Mouse (Mus musculus): ENCODE measurements at regions not wholly inside any gene's neighbourhood (a gene's known extent, or its start where the extent isn't known, plus 50 kb on each side); places are given as distances from the start of the nearest gene placed in this dataset.

DNA sequence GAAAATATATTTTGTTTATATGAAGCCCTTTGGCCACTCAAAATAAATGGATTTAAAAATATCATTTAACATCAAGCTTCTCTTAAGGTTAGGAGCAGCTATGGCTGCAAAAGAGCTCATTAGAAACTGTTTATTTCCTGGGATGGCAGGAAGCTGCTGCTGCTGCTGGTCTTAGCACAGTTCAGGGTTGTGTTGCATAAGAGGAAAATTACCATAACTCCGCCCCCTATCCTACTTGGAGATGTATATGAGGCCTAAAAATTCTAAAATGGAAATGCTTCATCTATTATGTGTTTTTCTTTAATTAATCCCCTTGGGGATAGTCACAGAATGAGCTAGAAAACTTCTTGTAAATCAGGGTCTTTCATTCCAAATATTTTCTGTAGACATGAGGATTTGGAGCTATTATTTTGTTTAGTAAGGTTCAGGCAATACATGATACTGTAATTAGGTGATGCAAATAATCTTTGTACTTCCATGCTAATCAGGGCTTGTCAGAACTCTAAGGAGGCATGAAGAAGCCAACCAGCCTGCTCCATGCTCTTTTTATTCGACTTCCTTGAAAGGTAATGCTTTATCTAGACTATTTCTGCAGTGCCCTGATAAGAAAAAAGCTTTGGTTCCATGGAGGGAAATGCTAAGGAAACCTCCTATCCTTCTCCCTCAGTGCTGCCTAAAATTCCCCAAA, 85.6 kb upstream of the Abcb5 start:
- Histone ChIP-seq H3K9me3 (ENCODE audit: control insufficient read depth, low read length) (no peaks in the 10 kb centered on the region), H3K36me3 (ENCODE audit: control insufficient read depth, insufficient read depth, low read length) (no peaks in the 10 kb centered on the region), H3K9ac (ENCODE audit: low read depth, low read length) (no peak overlapping the region), H3K4me2 (ENCODE audit: low read length) (no peak overlapping the region), H3K4me1 (ENCODE audit: control insufficient read depth, insufficient read depth, low read depth, low read length) (no peaks in the 10 kb centered on the region), H3K4me3 (ENCODE audit: low read length) (no peak overlapping the region), H3K27me3 (replicated peaks; ENCODE audit: control insufficient read depth, insufficient read depth, low read length) (no peaks in the 10 kb centered on the region), H3K27ac (ENCODE audit: low read depth, low read length) (no peak overlapping the region)
- WGBS, result 44% methylated on average over 2 of the region's 2 CpGs
- no peak for ATAC-seq

DNA sequence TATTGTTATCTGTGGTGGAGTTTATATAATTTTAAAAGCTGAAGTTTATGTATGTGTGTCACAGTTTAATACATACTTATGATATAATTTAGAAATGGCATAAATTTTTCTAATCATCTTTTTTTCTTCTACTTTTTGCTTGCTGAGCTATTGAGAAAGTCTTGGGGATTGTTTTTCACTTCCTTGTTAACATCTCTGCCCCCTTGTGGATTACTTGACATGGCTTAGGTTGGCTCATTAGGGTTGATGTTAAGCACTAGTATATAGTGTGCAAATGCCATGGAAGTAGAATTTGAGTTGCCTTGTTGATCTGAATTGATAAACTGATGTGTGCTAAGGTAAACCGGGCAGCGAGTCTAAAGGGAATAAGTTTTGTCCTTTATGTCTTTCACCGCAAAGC, 72.1 kb upstream of the Abcb5 start:
- Histone ChIP-seq H3K4me2 (ENCODE audit: low read length) (no peak overlapping the region), H3K4me3 (ENCODE audit: low read length) (no peak overlapping the region), H3K9me3 (ENCODE audit: control insufficient read depth, low read length) (no peaks in the 10 kb centered on the region), H3K27me3 (replicated peaks; ENCODE audit: control insufficient read depth, insufficient read depth, low read length) (no peaks in the 10 kb centered on the region), H3K4me1 (ENCODE audit: control insufficient read depth, insufficient read depth, low read depth, low read length) (no peaks in the 10 kb centered on the region), H3K9ac (ENCODE audit: low read depth, low read length) (no peak overlapping the region), H3K36me3 (ENCODE audit: control insufficient read depth, insufficient read depth, low read length) (no peaks in the 10 kb centered on the region), H3K27ac (ENCODE audit: low read depth, low read length) (no peak overlapping the region)
- no peak for ATAC-seq
- 99% methylated on average over 3 of the region's 3 CpGs for WGBS

DNA sequence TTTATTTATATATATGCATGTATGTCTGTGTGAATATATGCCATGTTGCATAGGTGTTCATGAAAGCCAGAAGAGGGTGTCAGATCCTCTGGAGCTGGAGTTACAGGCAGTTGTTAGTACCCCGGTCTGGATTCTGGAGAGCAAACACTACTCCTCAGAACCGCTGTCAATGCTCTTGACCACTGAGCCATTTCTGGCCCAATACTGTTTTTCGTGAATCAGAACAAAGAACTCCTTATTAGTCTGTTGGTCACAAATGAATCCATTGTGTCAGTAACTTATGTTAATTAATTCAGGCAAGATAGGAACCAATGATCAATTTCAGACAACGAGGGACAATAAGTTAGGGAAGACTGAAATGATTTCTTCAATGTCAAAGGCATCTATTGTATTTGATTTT, 68.6 kb upstream of the Abcb5 start:
- H3K27me3 ChIP-seq (replicated peaks; ENCODE audit: control insufficient read depth, insufficient read depth, low read length), result no peaks in the 10 kb centered on the region
- no peaks in the 10 kb centered on the region for H3K9me3 ChIP-seq (ENCODE audit: control insufficient read depth, low read length)
- H3K27ac ChIP-seq (ENCODE audit: low read depth, low read length), result no peak overlapping the region
- no peaks in the 10 kb centered on the region for H3K4me1 ChIP-seq (ENCODE audit: control insufficient read depth, insufficient read depth, low read depth, low read length)
- no peak overlapping the region for H3K4me2 ChIP-seq (ENCODE audit: low read length)
- no peak overlapping the region for H3K9ac ChIP-seq (ENCODE audit: low read depth, low read length)
- H3K36me3 ChIP-seq (ENCODE audit: control insufficient read depth, insufficient read depth, low read length), result no peaks in the 10 kb centered on the region
- no peak for ATAC-seq
- WGBS, result 68% methylated on average over 4 of the region's 4 CpGs
- H3K4me3 ChIP-seq (ENCODE audit: low read length), result no peak overlapping the region

DNA sequence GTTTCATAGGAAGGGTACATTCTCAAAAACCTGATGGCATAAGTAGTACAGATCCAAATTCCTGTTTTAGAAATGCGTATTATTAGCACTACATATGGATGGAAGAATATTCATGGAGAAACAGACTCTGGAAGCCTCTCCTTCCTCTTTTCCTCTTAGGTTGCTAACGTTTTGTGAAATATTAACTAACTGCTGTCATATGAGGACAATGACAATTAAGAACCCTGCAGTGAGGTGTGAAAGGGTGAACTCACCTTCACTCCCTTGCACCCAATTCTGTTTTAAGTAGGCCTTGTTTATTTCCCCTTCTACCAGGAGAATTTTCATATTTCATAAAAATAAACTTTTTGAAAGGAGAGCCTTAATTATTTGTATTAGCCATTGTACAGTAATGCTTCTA, 62.5 kb upstream of the Abcb5 start:
- Histone ChIP-seq H3K4me1 (ENCODE audit: control insufficient read depth, insufficient read depth, low read depth, low read length) (no peaks in the 10 kb centered on the region), H3K9me3 (ENCODE audit: control insufficient read depth, low read length) (no peaks in the 10 kb centered on the region), H3K27ac (ENCODE audit: low read depth, low read length) (no peak overlapping the region), H3K4me3 (ENCODE audit: low read length) (no peak overlapping the region), H3K27me3 (replicated peaks; ENCODE audit: control insufficient read depth, insufficient read depth, low read length) (no peaks in the 10 kb centered on the region), H3K9ac (ENCODE audit: low read depth, low read length) (no peak overlapping the region), H3K36me3 (ENCODE audit: control insufficient read depth, insufficient read depth, low read length) (no peaks in the 10 kb centered on the region), H3K4me2 (ENCODE audit: low read length) (no peak overlapping the region)
- WGBS, result 56% methylated on average over 2 of the region's 2 CpGs
- ATAC-seq, result no peak

DNA sequence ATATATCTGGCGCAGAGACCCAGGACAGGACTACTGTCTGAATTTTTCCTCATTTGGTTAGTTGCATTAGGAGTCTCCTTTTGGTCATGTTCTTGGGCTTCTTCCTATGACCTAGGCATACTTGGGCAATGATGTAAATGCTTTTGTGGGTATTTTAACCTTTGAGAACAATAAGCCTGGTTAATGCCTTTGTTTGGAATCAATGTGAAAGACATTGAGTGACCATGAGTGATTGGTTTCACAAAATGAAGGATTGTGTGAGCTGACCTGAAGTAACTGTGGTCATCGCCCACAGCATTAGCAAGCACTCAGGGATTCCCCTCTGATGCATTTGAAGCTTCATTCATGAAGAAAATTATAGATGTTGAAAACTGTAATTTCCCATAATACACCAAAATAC, 61.9 kb upstream of the Abcb5 start:
- no peak for ATAC-seq
- H3K9me3 ChIP-seq (ENCODE audit: control insufficient read depth, low read length), result no peaks in the 10 kb centered on the region
- no peak overlapping the region for H3K4me3 ChIP-seq (ENCODE audit: low read length)
- WGBS, result 54% methylated on average over 2 of the region's 2 CpGs
- no peaks in the 10 kb centered on the region for H3K4me1 ChIP-seq (ENCODE audit: control insufficient read depth, insufficient read depth, low read depth, low read length)
- H3K36me3 ChIP-seq (ENCODE audit: control insufficient read depth, insufficient read depth, low read length), result no peaks in the 10 kb centered on the region
- H3K9ac ChIP-seq (ENCODE audit: low read depth, low read length), result no peak overlapping the region
- no peak overlapping the region for H3K4me2 ChIP-seq (ENCODE audit: low read length)
- H3K27me3 ChIP-seq (replicated peaks; ENCODE audit: control insufficient read depth, insufficient read depth, low read length), result no peaks in the 10 kb centered on the region
- no peak overlapping the region for H3K27ac ChIP-seq (ENCODE audit: low read depth, low read length)

DNA sequence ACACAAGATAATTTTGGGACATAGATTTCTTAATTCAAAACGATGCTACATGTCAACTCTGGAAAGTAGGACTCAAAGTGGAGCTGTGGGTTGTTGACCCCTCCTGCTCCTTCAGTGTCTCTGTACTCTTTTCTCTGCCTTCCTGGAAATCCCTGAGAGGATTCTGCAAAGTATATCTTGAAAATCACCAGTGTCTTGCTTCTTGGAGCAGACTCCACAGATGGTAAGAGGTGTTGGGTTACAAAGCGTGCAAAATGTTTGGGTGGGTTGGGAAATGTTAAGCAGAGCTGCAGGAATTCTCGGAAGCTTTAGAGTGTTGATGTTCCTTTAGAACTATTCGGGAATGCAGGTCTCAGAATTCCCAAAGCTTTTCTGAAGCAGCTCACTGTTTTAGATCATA, 61.5 kb upstream of the Abcb5 start:
- Histone ChIP-seq H3K9ac (ENCODE audit: low read depth, low read length) (no peak overlapping the region), H3K4me1 (ENCODE audit: control insufficient read depth, insufficient read depth, low read depth, low read length) (no peaks in the 10 kb centered on the region), H3K27ac (ENCODE audit: low read depth, low read length) (no peak overlapping the region), H3K4me3 (ENCODE audit: low read length) (no peak overlapping the region), H3K36me3 (ENCODE audit: control insufficient read depth, insufficient read depth, low read length) (no peaks in the 10 kb centered on the region), H3K27me3 (replicated peaks; ENCODE audit: control insufficient read depth, insufficient read depth, low read length) (no peaks in the 10 kb centered on the region), H3K4me2 (ENCODE audit: low read length) (no peak overlapping the region), H3K9me3 (ENCODE audit: control insufficient read depth, low read length) (no peaks in the 10 kb centered on the region)
- 55% methylated on average over 4 of the region's 4 CpGs for WGBS
- ATAC-seq, result no peak

DNA sequence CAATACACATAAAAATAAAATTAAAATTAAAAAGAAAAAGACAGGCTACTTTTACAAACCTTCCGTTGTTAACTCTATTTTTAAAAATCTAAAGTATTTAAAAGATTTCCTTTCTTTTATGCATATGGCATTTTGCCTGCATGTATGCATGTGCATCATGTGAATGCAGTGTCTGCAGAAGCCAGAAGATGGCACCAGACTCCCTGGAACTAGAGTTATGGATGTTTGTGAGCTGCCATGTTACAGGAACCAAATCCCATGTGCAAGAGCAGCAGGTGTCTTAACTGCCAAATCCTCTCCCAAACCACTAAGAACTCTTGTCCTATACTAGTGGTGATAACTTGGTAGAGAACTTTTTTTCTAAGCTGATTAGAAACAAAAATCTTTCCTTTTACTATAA, 60.1 kb upstream of the Abcb5 start:
- H3K4me3 ChIP-seq (ENCODE audit: low read length), result no peak overlapping the region
- no peaks in the 10 kb centered on the region for H3K9me3 ChIP-seq (ENCODE audit: control insufficient read depth, low read length)
- H3K4me1 ChIP-seq (ENCODE audit: control insufficient read depth, insufficient read depth, low read depth, low read length), result no peaks in the 10 kb centered on the region
- WGBS, result 60% methylated on average over 1 of the region's 1 CpGs
- H3K27ac ChIP-seq (ENCODE audit: low read depth, low read length), result no peak overlapping the region
- H3K36me3 ChIP-seq (ENCODE audit: control insufficient read depth, insufficient read depth, low read length), result no peaks in the 10 kb centered on the region
- no peak for ATAC-seq
- H3K4me2 ChIP-seq (ENCODE audit: low read length), result no peak overlapping the region
- no peaks in the 10 kb centered on the region for H3K27me3 ChIP-seq (replicated peaks; ENCODE audit: control insufficient read depth, insufficient read depth, low read length)
- no peak overlapping the region for H3K9ac ChIP-seq (ENCODE audit: low read depth, low read length)

DNA sequence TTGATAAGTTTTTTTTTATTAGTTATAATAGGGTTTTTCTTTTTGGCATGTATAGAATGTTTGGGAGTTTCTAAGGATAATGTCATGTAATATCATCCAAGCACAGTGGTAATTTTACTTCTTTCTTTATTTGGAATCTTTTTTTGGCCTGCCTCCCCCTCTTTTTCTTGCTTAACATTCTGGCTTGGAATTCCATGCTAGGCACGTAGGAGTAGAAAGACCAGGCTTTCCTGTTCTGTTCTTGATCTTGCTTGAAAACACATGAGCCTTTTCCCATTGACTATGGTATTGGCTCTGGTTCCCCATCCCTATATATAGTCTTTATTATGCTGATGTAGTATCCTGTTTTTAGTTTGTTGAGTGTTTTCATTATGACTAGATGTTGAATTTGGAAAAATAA, 57.8 kb upstream of the Abcb5 start:
- H3K4me2 ChIP-seq (ENCODE audit: low read length), result no peak overlapping the region
- WGBS, result 79% methylated on average over 1 of the region's 1 CpGs
- H3K4me1 ChIP-seq (ENCODE audit: control insufficient read depth, insufficient read depth, low read depth, low read length), result no peaks in the 10 kb centered on the region
- H3K27me3 ChIP-seq (replicated peaks; ENCODE audit: control insufficient read depth, insufficient read depth, low read length), result no peaks in the 10 kb centered on the region
- H3K4me3 ChIP-seq (ENCODE audit: low read length), result no peak overlapping the region
- H3K9me3 ChIP-seq (ENCODE audit: control insufficient read depth, low read length), result no peaks in the 10 kb centered on the region
- no peak for ATAC-seq
- no peak overlapping the region for H3K9ac ChIP-seq (ENCODE audit: low read depth, low read length)
- no peak overlapping the region for H3K27ac ChIP-seq (ENCODE audit: low read depth, low read length)
- no peaks in the 10 kb centered on the region for H3K36me3 ChIP-seq (ENCODE audit: control insufficient read depth, insufficient read depth, low read length)

All from hindbrain, embryonic 16.5 days (tissue).